Mouse (Mus musculus) embryonic stem cell, embryonic (primary cell): ENCODE measurements around the gene E2f3.

Experiments
- CTCF ChIA-PET, 4 experiments: fragments of 300-600 bp in 2 of 4; fragments of 350-600 bp in 2 of 4; sonication (Branson Sonifier 250); formaldehyde crosslinking; loops; one replicate each; lab custom pipeline; 2022; ENCODE audit warnings: inconsistent platforms in 2 of 4; lab: Charles Lee
- POLR2A ChIA-PET, 4 experiments: fragments of 300-600 bp in 2 of 4; fragments of 350-600 bp in 2 of 4; sonication (Branson Sonifier 250); formaldehyde crosslinking; loops; one replicate each; lab custom pipeline; 2022; ENCODE audit warnings: antibody characterized with exemption in 4 of 4, inconsistent platforms in 1 of 4; lab: Charles Lee

Gene E2f3

DNA sequence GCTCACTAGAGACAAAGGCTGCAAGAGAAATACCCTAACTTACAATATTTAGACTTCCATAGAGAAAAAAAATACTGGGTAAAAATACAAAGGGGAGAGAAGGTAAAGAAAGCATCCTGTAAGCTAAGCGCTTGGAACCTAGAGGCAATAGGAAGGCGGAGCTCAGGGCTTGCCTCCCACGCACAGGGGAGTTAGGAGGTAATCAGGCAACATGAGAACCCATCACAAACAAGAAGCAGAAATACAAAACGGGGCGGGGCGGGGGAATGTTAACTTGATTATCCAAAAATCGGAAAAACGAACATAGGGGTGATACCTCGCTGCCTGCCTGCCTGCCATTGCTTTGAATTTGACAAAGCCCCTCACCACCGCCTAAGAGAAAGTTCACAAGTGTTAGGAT lies 31.1 kb downstream of the E2f3 start:
- ChIA-PET CTCF (no interaction called here), POLR2A (interaction anchor here in 3 of 4 experiments (0.9 to 1.5 kb wide), 4 partner anchors 24 to 43 kb away, joined by 3 to 4 read pairs (median 3); no protein-coding TSS in a partner anchor)

DNA sequence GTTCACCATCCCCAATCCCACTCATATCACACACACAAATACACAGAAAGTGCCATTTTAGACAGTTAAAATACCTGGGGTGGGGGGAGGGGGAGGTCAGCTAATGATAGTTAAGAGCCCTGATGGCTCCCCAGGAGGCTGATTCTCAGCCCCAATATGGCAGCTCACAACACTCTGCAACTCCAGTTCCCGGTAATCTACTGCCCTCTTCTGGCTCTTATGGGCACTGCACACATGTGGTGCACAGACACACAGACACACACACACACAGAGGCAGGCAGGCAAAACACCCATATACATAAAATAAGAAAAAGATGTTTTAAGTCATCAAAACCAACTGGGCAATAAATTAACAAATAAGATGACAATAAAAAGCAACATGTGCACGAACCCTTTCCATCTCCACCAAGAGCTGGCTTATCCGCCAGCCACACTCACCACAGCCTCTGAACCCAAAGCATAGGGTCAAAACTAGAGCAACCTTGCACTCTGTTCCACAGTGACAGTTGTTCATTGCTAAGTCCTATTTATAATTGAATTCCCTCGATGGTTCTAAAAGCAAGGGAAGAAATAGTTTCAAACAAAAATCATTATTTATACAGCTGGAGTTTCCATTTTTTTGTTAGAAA lies 32.3 kb downstream of the E2f3 start:
- POLR2A ChIA-PET = interaction anchor here in 2 of 4 experiments (0.6 to 1.4 kb wide), 5 partner anchors 25 to 1225 kb away, joined by 3 to 4 read pairs (median 3); no protein-coding TSS in a partner anchor
- CTCF ChIA-PET = interaction anchor here (0.5 to 1.0 kb wide), 4 partner anchors 11 to 1375 kb away, joined by 3 to 8 read pairs (median 3); no protein-coding TSS in a partner anchor

DNA sequence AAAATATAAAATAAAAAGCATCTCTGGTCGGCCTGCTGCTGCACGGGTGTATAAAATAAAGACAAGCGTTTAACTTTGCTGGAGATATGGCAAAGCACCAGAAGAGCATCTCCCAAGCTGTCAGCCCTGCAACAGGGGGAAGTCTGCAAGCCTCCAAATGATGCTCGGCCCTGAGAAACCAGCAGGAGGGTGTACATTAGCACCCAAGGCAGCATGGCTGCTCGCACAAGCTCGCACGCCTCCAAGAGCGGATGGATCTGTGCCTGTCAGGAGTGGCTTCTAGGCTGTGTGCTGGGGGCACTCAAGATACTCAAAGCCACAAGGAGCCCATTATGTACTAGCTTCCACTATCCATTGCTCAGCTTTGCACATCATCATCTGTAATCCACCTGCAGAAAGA lies 39.8 kb downstream of the E2f3 start:
- ChIA-PET CTCF (interaction anchor here in 1 of 4 experiments (0.5 kb wide), 1 partner anchor 16 kb away, joined by 3 read pairs; no protein-coding TSS in a partner anchor), POLR2A (interaction anchor here in 3 of 4 experiments (0.6 to 1.7 kb wide), 13 partner anchors 9 to 916 kb away, joined by 3 to 8 read pairs (median 4); partner anchors contain the start of gene E2f3 (in 1 of the 3))

DNA sequence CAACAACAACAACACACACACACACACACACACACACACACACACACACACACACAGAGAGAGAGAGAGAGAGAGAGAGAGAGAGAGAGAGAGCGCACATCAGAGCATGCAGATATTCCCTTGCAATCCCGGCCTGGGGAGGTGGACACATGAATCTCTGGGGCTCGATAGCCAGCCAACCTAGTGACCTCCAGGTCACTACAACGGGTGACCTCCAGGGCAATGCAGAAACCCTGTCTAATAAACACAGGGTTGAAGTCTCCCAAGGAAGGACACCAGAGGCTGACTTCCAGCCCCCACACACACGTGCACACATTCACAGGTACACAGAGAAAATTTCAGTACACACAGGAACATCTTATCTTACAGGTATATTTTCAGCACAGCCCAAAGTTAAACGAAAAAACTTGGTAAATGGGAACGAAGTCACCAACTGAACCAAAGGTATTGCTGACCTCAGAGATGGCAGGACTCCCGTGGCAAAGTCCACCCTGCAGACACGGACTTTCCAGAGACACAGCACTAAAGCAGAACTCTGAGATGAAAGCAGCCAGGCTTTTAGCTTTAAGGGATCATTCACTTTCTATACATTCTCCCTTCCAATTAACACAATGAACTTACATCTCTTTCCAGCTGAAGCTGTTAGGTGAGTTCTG lies 40.8 kb downstream of the E2f3 start:
- POLR2A ChIA-PET = interaction anchor here in 3 of 4 experiments (0.7 to 1.7 kb wide), 12 partner anchors 8 to 107 kb away, joined by 3 to 8 read pairs (median 4); partner anchors contain the start of gene E2f3 (in 1 of the 3)
- CTCF ChIA-PET = no interaction called here

DNA sequence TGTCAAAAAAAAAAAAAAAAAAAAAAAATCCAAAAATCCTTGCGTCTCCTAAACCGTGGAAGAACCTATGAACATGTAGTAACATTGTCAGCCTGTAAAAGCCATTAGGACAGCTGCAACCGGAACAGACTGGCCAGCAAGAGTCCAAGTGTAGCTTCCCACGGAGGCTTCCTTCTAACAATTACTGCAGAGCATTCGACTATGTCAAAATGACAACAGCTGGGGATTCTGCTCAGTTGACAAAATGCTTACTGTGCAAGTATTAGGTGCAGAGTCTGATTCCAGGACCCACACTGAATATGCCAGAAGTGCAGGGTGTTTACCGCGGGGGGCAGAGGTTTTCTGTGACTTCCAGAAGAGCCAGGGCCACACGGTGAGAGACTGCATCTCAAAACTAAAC lies 41.4 kb downstream of the E2f3 start:
- ChIA-PET CTCF (no interaction called here), POLR2A (interaction anchor here in 3 of 4 experiments (0.7 to 0.9 kb wide), 4 partner anchors 11 to 108 kb away, joined by 3 to 5 read pairs (median 3); no protein-coding TSS in a partner anchor)

DNA sequence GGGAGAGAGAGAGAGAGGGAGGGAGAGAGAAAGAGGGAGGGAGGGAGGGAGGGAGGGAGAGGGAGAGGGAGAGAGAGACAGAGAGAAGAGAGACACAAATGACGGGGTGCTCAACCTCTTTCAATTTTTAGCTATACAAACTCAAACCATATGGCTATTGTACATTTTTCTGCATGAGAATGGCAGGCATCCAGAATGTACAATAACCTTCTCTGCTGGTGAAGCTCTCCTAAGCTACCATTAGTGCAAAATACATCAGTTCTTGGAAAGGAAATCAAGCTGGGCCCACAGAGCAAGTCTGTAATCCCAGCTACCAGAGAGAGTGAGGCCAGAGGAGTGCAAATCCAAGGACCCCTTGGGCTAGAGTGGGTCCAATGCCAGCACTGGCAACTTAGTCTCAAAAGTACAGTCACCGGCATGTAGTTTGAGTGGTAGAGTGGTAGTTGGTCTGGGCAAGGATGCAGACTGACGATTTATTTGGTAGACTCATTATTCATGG lies 42.3 kb downstream of the E2f3 start:
- CTCF ChIA-PET = no interaction called here
- POLR2A ChIA-PET = interaction anchor here in 1 of 4 experiments (0.7 to 2.0 kb wide), 2 partner anchors 15 to 108 kb away, joined by 3 to 5 read pairs; no protein-coding TSS in a partner anchor

DNA sequence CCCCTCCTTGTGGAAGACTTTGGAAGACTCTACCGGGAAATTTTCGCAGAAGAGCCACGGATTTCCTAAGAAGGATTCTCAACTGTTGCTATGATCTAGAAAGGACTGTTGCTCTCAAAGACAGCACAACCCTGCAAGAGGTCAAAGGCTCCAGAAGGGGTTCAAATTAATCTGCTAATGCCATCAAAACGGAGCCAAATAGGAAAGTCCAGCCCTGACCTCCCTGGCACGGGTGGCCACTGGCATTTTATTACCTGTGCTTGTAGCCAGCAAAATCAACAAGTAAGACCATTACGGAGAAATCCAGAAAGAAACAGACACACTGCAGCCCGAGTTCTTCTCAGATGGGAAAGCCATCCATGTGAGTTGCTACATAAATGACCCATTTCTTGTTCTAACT lies 45.8 kb downstream of the E2f3 start:
- ChIA-PET CTCF (no interaction called here), POLR2A (interaction anchor here in 1 of 4 experiments (2.6 to 3.0 kb wide), 2 partner anchors 9 to 16 kb away, joined by 7 to 9 read pairs; no protein-coding TSS in a partner anchor)

DNA sequence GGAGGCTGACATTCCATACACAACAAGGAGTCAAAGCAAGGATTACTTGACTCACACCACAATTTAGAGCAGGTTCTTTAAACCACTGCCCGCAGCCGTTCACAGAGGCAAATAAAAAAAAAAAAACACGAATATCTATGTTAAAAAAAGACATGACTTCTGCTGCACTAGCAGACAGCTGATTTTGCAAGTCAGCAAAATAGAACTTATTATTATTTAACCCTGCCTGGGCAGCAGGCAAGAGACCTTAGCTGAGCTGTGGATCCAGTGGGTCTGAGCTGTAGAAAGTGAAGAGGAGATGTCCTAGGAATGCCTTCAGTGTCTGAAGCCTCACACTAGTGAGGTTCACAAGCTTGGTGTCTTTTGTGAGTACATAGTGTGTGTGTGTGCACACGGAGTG lies 46.5 kb downstream of the E2f3 start:
- CTCF ChIA-PET = no interaction called here

DNA sequence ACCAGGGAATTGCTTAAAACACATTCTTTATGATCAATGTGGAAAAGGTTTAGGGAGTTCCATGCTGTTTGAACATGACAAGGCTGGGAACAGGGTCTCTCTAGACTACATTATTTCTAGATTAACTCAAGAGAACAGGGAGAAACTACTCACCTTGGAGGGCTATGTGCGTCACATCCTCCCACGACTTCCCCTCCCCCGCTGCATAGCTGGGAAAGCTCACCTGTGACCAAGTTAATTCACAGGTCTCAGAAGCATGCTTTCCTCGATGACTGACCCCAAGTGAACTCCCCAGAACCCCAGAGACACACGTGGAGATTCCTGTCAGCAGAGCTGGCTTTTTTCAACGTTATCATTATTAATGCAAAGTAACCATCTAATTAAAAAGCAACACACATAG lies 47.1 kb downstream of the E2f3 start:
- ChIA-PET POLR2A (interaction anchor here in 2 of 4 experiments (0.6 to 3.0 kb wide), 5 partner anchors 11 to 157 kb away, joined by 3 to 9 read pairs (median 3); no protein-coding TSS in a partner anchor), CTCF (no interaction called here)

More for the DNA sequence above, 46.5 kb downstream of the E2f3 start:
- POLR2A ChIA-PET = interaction anchor here in 2 of 4 experiments (0.6 to 3.0 kb wide), 5 partner anchors 10 to 156 kb away, joined by 3 to 9 read pairs (median 3); no protein-coding TSS in a partner anchor

DNA sequence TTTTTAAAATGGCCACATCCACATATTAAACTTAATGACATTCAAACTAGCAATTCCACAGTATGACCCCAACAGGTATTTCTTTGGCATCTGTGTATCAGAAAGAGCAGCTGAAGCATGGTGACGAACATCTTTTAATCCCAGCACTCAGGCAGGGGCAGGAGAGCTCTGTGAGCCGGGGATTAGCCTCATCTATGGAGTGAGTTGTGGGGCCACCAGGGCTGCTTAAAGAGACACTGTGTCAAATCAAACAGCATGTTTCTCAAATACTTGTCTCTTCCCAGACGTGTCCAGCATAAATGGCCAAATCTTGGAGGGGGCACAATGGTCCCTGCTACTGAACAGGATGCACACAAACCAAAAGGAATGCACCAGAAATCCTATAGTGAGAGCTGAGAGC lies 59.7 kb downstream of the E2f3 start:
- ChIA-PET CTCF (no interaction called here), POLR2A (interaction anchor here in 1 of 4 experiments (1.2 to 1.5 kb wide), 2 partner anchors 16 to 20 kb away, joined by 3 to 5 read pairs; no protein-coding TSS in a partner anchor)

DNA sequence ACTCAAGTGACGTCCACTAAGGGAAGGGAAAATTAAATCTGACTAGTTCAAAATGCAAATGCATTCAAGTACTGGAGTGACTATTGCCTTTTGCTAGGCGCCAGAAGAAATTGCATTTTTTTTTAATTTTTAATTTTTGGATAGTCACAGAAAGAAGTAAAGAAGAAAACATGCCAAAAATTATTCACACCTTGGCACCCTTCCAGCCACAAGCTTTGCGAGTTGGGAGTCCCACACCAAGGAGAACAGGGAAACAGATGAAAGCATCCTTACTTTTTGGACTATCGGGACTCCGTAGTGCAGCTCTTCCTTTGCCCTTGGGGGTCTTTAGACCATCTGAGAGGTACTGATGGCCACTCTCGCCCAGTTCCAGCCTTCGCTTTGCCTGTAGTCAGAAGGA lies 66.0 kb downstream of the E2f3 start:
- ChIA-PET POLR2A (interaction anchor here in 1 of 4 experiments (1.6 kb wide), 1 partner anchor 63 kb away, joined by 3 read pairs; no protein-coding TSS in a partner anchor), CTCF (no interaction called here)

DNA sequence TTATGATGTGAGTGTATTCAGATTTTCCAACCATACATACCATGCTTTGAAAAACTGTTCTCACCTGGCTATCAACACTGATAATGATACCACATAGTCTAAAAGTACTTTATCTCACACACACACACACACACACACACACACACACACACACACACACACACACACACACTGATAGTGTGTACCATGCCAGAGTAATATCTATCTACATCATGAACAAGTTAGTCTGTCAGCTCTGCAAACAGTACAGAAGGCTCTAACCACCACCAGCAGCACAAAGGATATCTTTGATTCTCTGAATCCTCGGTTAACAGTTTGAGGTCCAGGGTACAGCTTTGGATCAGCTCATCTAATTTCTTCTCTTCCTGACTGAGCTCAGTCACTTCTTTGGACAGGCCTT lies 69.3 kb downstream of the E2f3 start:
- ChIA-PET CTCF (interaction anchor here in 1 of 4 experiments (0.5 kb wide), 1 partner anchor 673 kb away, joined by 3 read pairs; no protein-coding TSS in a partner anchor), POLR2A (no interaction called here)

DNA sequence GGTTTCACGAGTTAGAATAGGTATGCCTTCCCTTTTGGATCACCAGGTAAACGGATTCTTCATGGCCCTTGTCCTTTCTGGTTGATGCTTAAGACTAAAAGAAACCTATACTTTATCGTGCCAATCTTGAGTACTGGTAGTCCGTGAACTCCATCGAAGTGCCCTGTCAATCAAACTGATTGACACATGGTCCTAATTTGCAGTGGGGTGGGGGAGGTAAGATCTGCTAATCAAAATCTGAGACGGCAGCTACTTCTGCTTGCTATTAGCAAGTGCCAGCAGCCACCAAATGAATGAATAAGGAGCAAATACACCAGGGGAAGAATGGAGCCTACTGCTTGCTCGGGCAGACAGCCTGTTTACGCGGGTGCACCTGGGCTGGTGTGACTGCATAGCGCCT lies 72.3 kb downstream of the E2f3 start:
- ChIA-PET CTCF (no interaction called here), POLR2A (interaction anchor here in 2 of 4 experiments (0.6 to 1.3 kb wide), 2 partner anchors 10 to 194 kb away, joined by 3 to 9 read pairs; no protein-coding TSS in a partner anchor)

DNA sequence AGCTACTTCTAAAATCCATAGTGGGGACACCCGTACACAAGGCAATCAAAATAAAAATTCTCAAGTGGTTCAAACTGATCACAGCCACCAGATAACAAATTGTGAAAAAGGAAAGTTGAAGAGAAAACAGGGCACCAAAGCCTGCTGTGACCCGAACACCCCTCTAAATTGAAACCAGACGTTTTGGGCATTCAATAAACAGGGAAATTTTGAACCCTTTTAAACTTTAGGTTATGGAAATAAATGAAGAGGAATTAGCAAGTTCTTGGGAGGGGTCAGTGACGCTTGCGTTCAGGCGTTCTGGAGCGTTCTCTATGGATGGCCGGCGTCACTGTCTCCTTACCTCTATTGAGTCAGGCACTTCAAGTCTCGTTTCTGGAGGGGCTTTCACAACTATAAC lies 72.8 kb downstream of the E2f3 start:
- ChIA-PET POLR2A (interaction anchor here in 2 of 4 experiments (0.6 kb wide), 2 partner anchors 194 to 1017 kb away, joined by 4 to 9 read pairs; no protein-coding TSS in a partner anchor), CTCF (no interaction called here)

DNA sequence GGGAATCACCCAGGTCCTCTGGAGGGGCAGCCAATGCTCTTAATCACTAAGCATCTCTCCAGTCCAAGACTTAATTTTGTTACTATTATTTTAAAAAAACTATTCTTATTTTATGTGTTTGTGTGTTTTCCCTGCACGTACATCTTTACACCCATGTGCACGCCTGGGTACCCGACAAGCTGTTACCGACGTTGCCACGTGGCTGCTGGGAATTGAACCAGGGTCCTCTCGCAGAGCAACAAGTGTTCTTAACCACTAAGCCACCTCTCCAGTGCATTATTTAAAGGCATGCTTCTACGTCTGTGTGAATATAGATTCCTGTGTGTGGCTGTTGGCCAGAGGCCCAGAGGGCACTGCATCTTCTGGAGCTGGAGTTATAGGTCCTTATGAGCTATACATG lies 73.6 kb downstream of the E2f3 start:
- POLR2A ChIA-PET = interaction anchor here in 1 of 4 experiments (1.1 kb wide), 1 partner anchor 42 kb away, joined by 3 read pairs; no protein-coding TSS in a partner anchor
- CTCF ChIA-PET = no interaction called here

DNA sequence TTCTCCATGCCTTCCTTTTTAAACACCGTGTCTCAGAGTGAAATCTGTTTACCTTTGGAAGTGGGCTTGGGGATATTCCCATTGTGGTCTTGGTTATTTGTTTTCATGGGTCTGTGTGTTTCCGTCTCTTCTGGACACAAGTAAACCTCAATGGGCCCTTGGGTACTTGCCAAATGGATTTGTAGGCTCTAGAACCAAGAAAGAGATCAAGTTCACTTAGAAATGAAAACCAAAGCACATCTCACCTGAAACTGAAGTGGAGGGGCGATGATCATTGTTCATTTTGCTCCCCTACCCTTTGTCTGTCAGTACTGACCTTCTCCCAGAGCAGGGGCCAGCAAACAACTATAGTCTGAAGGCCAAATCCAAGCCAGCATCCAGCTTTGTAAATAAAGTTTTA lies 74.7 kb downstream of the E2f3 start:
- ChIA-PET CTCF (no interaction called here), POLR2A (interaction anchor here in 1 of 4 experiments (1.1 kb wide), 1 partner anchor 43 kb away, joined by 3 read pairs; no protein-coding TSS in a partner anchor)

DNA sequence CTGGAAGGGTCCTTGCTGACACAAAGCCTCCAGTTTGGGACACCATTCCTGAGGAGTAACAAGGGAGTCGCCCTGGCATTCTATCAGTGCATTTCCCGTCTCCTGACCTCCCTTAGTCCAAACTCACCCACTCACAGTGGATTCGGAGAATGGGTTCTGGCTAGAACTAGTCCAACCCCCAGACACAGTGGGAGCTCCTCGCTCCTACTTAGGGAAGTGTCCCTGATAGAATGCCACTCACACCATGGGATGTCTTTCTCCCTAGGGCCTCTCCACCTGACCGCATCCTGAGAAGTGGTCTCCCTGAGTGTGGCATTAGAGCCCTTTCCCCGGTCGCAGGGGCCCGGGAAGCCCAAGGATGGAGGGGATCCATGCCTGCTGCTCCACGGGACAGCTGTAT lies 77.4 kb downstream of the E2f3 start:
- POLR2A ChIA-PET = interaction anchor here in 1 of 4 experiments (1.8 kb wide), 1 partner anchor 14 kb away, joined by 7 read pairs; no protein-coding TSS in a partner anchor
- CTCF ChIA-PET = no interaction called here

DNA sequence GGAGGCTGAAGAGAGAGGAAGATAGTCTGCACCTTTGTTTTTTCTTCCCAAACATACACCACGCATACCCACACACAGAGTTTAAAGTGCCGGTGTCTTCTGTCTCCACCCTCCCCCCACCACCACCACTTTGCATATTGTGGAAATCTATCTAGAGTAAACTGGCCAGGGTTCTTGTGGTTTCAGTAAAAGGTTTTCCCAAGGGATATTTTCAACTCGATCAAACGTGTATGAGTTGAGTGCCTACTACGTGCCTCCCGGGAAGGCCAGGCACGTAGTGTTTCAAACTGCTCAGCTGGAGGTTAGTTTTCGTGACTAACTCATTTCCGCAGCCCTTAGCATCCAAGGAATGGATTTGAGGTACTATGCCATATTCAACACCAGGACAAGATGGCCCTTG lies 77.9 kb downstream of the E2f3 start:
- POLR2A ChIA-PET = interaction anchor here in 2 of 4 experiments (0.6 to 1.8 kb wide), 2 partner anchors 14 to 76 kb away, joined by 3 to 7 read pairs; no protein-coding TSS in a partner anchor
- CTCF ChIA-PET = no interaction called here

DNA sequence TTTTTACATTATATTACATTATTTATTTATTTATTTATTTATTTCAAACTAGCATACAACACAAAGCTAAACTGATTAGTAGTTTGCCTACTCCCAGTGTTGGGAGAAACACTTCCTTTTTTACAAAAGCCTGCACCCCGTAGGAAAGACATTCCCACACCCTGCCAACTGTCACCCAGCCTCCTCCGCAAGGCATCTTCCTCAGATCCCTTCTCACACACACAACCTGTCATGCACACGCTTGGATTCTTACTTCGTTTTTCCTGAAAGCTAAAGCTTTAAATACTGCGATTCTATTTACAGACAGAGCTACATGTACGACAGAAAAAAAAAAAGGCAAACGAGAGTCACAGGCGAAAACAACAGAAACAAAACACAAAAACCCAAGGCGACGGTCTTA lies 79.1 kb downstream of the E2f3 start:
- ChIA-PET POLR2A (interaction anchor here in 1 of 4 experiments (0.6 to 1.4 kb wide), 2 partner anchors 15 to 121 kb away, joined by 5 read pairs; no protein-coding TSS in a partner anchor), CTCF (no interaction called here)
